Mouse (Mus musculus) forebrain, embryonic 13.5 days (tissue): ENCODE measurements at regions not wholly inside any gene's neighbourhood (a gene's known extent, or its start where the extent isn't known, plus 50 kb on each side); places are given as distances from the start of the nearest gene placed in this dataset.

Experiments
- ATAC-seq: fragments of 200-750 bp; cut with Nextera tagmentation; 2 replicates; pipeline ENCODE4 v1.8.0; 2017
- H3K27ac ChIP-seq: fragments of 300-500 bp; sonication (generic); 2 replicates; pipeline ENCODE4 v1.5.1; 2015; ENCODE audit warnings: inconsistent platforms, mild to moderate bottlenecking, moderate library complexity
- H3K27me3 ChIP-seq: fragments of 300-500 bp; sonication (generic); 2 replicates; pipeline ENCODE4 v1.6.1; 2015; ENCODE audit warnings: mild to moderate bottlenecking, inconsistent platforms
- H3K36me3 ChIP-seq: fragments of 300-500 bp; sonication (generic); 2 replicates; pipeline ENCODE4 v1.6.1; 2015; ENCODE audit warnings: mild to moderate bottlenecking, inconsistent platforms; ENCODE audit not compliant: poor library complexity, severe bottlenecking
- H3K4me1 ChIP-seq: fragments of 300-500 bp; sonication (generic); 2 replicates; pipeline ENCODE4 v1.6.1; 2015; ENCODE audit warnings: inconsistent platforms
- H3K4me2 ChIP-seq: fragments of 300-500 bp; sonication (generic); 2 replicates; pipeline ENCODE4 v1.6.1; 2015; ENCODE audit warnings: inconsistent platforms, mild to moderate bottlenecking, moderate library complexity
- H3K4me3 ChIP-seq: fragments of 300-500 bp; sonication (generic); 2 replicates; pipeline ENCODE4 v1.5.1; 2015; ENCODE audit warnings: mild to moderate bottlenecking, inconsistent platforms
- H3K9ac ChIP-seq: fragments of 300-500 bp; sonication (generic); 2 replicates; pipeline ENCODE4 v1.6.1; 2015; ENCODE audit warnings: mild to moderate bottlenecking, inconsistent platforms
- H3K9me3 ChIP-seq: fragments of 300-500 bp; sonication (generic); replicated peaks from 2 replicates; pipeline ENCODE4 v1.6.1; 2016; ENCODE audit warnings: inconsistent platforms
- WGBS: fragments of 180-500 bp; shearing (Covaris S2); methylation state at CpG from one replicate; pipeline ENCODE4 v1.1.7; 2015; 5-methylcytosine and 5-hydroxymethylcytosine counted together

GRCm38 (mm10) chr2:46315243-46315642 lies 1198.0 kb upstream of the Zeb2 start:
- H3K27me3 ChIP-seq = no peaks in the 10 kb centered on the region
- H3K27ac ChIP-seq = no peak overlapping the region
- WGBS = 87% methylated on average over 3 of the region's 3 CpGs
- no peak overlapping the region for H3K9ac ChIP-seq
- no peak overlapping the region for H3K4me3 ChIP-seq
- no peaks in the 10 kb centered on the region for H3K4me1 ChIP-seq
- ATAC-seq = no peak
- no peak overlapping the region for H3K4me2 ChIP-seq
- H3K9me3 ChIP-seq = no peaks in the 10 kb centered on the region
- H3K36me3 ChIP-seq = no peaks in the 10 kb centered on the region

- H3K27me3 ChIP-seq = no peaks in the 10 kb centered on the region
- no peaks in the 10 kb centered on the region for H3K36me3 ChIP-seq
- H3K4me2 ChIP-seq = no peak overlapping the region
- no peak overlapping the region for H3K27ac ChIP-seq
- H3K4me1 ChIP-seq = no peaks in the 10 kb centered on the region
- H3K9me3 ChIP-seq = no peaks in the 10 kb centered on the region
- H3K4me3 ChIP-seq = no peak overlapping the region
- no peak overlapping the region for H3K9ac ChIP-seq
- no peak for ATAC-seq
- 98% methylated on average over 2 of the region's 2 CpGs for WGBS
These were observed 1190.5 kb upstream of the Zeb2 start for GRCm38 (mm10) chr2:46307582-46308153.

- H3K4me3 ChIP-seq = no peak overlapping the region
- no peaks in the 10 kb centered on the region for H3K27me3 ChIP-seq
- no peak for ATAC-seq
- no peaks in the 10 kb centered on the region for H3K4me1 ChIP-seq
- no peak overlapping the region for H3K27ac ChIP-seq
- 84% methylated on average over 1 of the region's 1 CpGs for WGBS
- no peak overlapping the region for H3K4me2 ChIP-seq
- H3K9me3 ChIP-seq = no peaks in the 10 kb centered on the region
- H3K36me3 ChIP-seq = no peaks in the 10 kb centered on the region
- H3K9ac ChIP-seq = no peak overlapping the region
These were observed 1185.4 kb upstream of the Zeb2 start for GRCm38 (mm10) chr2:46302627-46303026.

GRCm38 (mm10) chr2:46297274-46297843 lies 1180.2 kb upstream of the Zeb2 start:
- no peaks in the 10 kb centered on the region for H3K36me3 ChIP-seq
- peaks cover 3% of the 10 kb centered on the region; the same call in 1 of the 2 replicates for H3K4me1 ChIP-seq
- H3K9ac ChIP-seq = no peak overlapping the region
- 10% methylated on average over 2 of the region's 2 CpGs for WGBS
- H3K4me3 ChIP-seq = no peak overlapping the region
- peak; percentile 88 for ATAC-seq
- no peak overlapping the region for H3K4me2 ChIP-seq
- no peaks in the 10 kb centered on the region for H3K9me3 ChIP-seq
- H3K27ac ChIP-seq = no peak overlapping the region
- no peaks in the 10 kb centered on the region for H3K27me3 ChIP-seq

GRCm38 (mm10) chr2:46283929-46284598 lies 1166.9 kb upstream of the Zeb2 start:
- ATAC-seq = 0 out of 2 replicates have a peak, but pooled peaks have one; percentile 24
- WGBS = 68% methylated on average over 5 of the region's 5 CpGs

GRCm38 (mm10) chr2:46280822-46281221 lies 1163.6 kb upstream of the Zeb2 start:
- Histone ChIP-seq H3K4me3 (no peak overlapping the region), H3K9me3 (no peaks in the 10 kb centered on the region), H3K27me3 (no peaks in the 10 kb centered on the region), H3K4me2 (no peak overlapping the region), H3K9ac (no peak overlapping the region), H3K4me1 (no peaks in the 10 kb centered on the region), H3K27ac (no peak overlapping the region), H3K36me3 (no peaks in the 10 kb centered on the region)
- ATAC-seq = no peak
- 75% methylated on average over 2 of the region's 2 CpGs for WGBS

More at GRCm38 (mm10) chr2:46283929-46284598, 1166.9 kb upstream of the Zeb2 start:
- Histone ChIP-seq H3K9me3 (no peaks in the 10 kb centered on the region), H3K4me1 (no peaks in the 10 kb centered on the region), H3K27me3 (no peaks in the 10 kb centered on the region), H3K4me2 (no peak overlapping the region), H3K9ac (no peak overlapping the region), H3K36me3 (no peaks in the 10 kb centered on the region), H3K4me3 (no peak overlapping the region), H3K27ac (no peak overlapping the region)

- no peak overlapping the region for H3K9ac ChIP-seq
- 90% methylated on average over 1 of the region's 1 CpGs for WGBS
- H3K4me2 ChIP-seq = no peak overlapping the region
- H3K4me1 ChIP-seq = no peaks in the 10 kb centered on the region
- H3K4me3 ChIP-seq = no peak overlapping the region
- H3K27ac ChIP-seq = no peak overlapping the region
- H3K9me3 ChIP-seq = no peaks in the 10 kb centered on the region
- no peaks in the 10 kb centered on the region for H3K36me3 ChIP-seq
- H3K27me3 ChIP-seq = no peaks in the 10 kb centered on the region
- ATAC-seq = no peak
These were observed 1144.4 kb upstream of the Zeb2 start for GRCm38 (mm10) chr2:46261618-46262017.

- WGBS = 91% methylated on average over 7 of the region's 7 CpGs
- no peaks in the 10 kb centered on the region for H3K36me3 ChIP-seq
These were observed 1134.4 kb upstream of the Zeb2 start for GRCm38 (mm10) chr2:46251562-46251961.

GRCm38 (mm10) chr2:46245717-46246116 lies 1128.5 kb upstream of the Zeb2 start:
- no peak for ATAC-seq
- Histone ChIP-seq H3K4me3 (no peak overlapping the region), H3K9me3 (no peaks in the 10 kb centered on the region), H3K9ac (no peak overlapping the region), H3K27me3 (no peaks in the 10 kb centered on the region), H3K27ac (no peak overlapping the region), H3K4me2 (no peak overlapping the region), H3K36me3 (no peaks in the 10 kb centered on the region), H3K4me1 (peaks cover 7% of the 10 kb centered on the region; the same call in 1 of the 2 replicates)
- 73% methylated on average over 3 of the region's 3 CpGs for WGBS

More at GRCm38 (mm10) chr2:46251562-46251961, 1134.4 kb upstream of the Zeb2 start:
- no peaks in the 10 kb centered on the region for H3K27me3 ChIP-seq
- no peak overlapping the region for H3K4me2 ChIP-seq
- no peak overlapping the region for H3K27ac ChIP-seq
- no peak for ATAC-seq
- H3K4me3 ChIP-seq = no peak overlapping the region
- no peaks in the 10 kb centered on the region for H3K4me1 ChIP-seq
- no peaks in the 10 kb centered on the region for H3K9me3 ChIP-seq
- H3K9ac ChIP-seq = no peak overlapping the region

- no peak for ATAC-seq
- Histone ChIP-seq H3K27me3 (no peaks in the 10 kb centered on the region), H3K4me2 (no peak overlapping the region), H3K9me3 (no peaks in the 10 kb centered on the region), H3K4me3 (no peak overlapping the region), H3K27ac (no peak overlapping the region), H3K36me3 (no peaks in the 10 kb centered on the region), H3K9ac (no peak overlapping the region), H3K4me1 (peaks cover 7% of the 10 kb centered on the region; the same call in 1 of the 2 replicates)
- 90% methylated on average over 3 of the region's 3 CpGs for WGBS
These were observed 1127.5 kb upstream of the Zeb2 start for GRCm38 (mm10) chr2:46244697-46245096.

- Histone ChIP-seq H3K4me2 (no peak overlapping the region), H3K27me3 (no peaks in the 10 kb centered on the region), H3K4me3 (no peak overlapping the region), H3K4me1 (peaks cover 7% of the 10 kb centered on the region; the same call in 1 of the 2 replicates), H3K9ac (no peak overlapping the region), H3K27ac (no peak overlapping the region), H3K36me3 (no peaks in the 10 kb centered on the region), H3K9me3 (no peaks in the 10 kb centered on the region)
- peak; percentile 96 for ATAC-seq
These were observed 1125.6 kb upstream of the Zeb2 start for GRCm38 (mm10) chr2:46242806-46243205.

GRCm38 (mm10) chr2:46239874-46240273 lies 1122.7 kb upstream of the Zeb2 start:
- H3K27me3 ChIP-seq = no peaks in the 10 kb centered on the region
- H3K27ac ChIP-seq = no peak overlapping the region
- no peaks in the 10 kb centered on the region for H3K36me3 ChIP-seq
- peaks cover 7% of the 10 kb centered on the region; the same call in 1 of the 2 replicates for H3K4me1 ChIP-seq
- no peak overlapping the region for H3K9ac ChIP-seq
- no peaks in the 10 kb centered on the region for H3K9me3 ChIP-seq
- no peak overlapping the region for H3K4me2 ChIP-seq
- WGBS = 85% methylated on average over 4 of the region's 4 CpGs
- ATAC-seq = no peak
- H3K4me3 ChIP-seq = no peak overlapping the region
